Mouse (Mus musculus): ENCODE measurements around the gene Ptpn6.

Gene Ptpn6

DNA sequence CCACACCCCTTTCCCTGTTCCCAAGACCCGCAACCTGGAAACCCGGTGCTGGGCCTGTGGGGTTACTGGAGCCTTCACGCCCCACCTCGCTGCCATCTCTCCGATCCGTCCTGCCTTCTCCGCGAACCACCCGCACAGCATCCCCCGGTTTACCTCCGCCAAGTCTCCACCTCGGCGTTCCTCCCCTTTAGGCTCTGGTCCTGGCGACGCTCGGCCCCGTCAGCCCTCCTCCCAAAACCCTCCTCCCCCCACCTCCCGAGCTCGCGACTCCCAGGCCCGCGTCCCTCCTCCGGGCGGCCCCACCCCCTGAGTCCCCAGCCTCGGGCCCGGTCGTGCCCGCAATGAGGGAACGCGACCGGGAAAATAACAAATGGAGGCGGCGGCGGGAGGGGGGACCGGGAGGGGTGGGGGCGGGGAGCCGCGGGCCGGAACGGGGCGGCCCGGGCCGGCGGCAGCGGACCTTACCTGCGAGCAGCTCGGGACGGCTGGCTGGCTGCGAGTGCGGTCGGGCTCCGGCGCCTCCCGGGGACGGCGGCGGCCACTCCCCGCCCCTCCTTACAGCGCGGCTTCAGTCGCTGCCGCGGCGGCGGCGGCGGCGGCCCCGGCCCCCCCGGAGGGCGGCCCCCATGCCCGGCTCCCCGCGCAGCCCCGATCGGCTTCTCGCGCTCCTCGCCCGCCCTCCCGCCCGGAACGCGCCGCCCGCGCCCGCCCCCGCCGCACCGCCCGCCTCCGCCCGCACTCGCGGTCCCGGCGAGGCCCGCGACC lies 17.5 kb upstream of the Ptpn6 start, which contains the start of the genes Gm45234 and Atn1:
Gene Gm45234, minus strand, starts transcription at position 191 of the 765 bp plus-strand sequence.
Gene Atn1, minus strand, starts transcription at position 694 of the 765 bp plus-strand sequence.
- DNase-seq (ENCODE audit: low spot score), result peak; percentile 80

DNA sequence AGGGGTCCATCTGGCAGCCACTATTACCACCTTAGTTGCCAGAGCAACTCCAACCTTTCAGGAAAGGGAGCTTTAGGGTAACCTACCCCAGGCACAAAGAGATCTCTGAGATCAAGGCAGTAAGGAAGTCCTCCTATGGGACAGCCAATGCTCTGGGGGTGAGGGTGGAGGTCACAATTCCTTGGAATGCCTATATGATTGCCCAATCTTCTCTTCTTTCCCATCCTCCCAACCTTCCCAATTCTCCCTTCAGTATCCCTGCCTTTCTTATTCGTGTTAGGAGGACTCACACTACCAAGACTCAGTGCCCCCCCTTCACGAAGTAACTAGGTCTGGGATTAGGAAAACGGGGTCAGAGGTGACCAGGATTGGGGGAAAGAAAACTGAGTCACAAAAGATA lies 16.8 kb upstream of the Ptpn6 start:
- peak; percentile 16 for DNase-seq (ENCODE audit: low spot score)

- DNase-seq (ENCODE audit: low spot score), result no peak
Measured at GRCm38 (mm10) chr6:124753861-124754260, 15.3 kb upstream of the Ptpn6 start.

DNA sequence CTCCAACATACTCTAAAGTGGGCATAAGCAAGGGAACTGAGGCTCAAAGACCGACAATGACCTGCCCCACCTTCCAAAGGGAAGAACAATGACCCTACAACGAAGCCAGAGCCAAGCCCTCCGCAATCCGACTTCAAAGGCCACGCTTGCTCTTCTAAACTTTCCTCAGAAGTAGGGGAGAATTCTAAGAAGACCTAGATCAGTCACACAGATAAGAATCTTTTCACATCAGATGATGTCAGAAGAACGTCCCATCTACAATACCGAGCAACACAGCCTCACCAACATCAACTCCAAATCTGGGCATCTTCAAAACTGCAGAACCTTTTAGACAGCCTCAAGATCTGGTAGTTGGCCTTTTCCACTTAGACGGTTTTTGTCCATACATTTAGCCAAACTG lies 11.9 kb upstream of the Ptpn6 start:
- DNase-seq (ENCODE audit: low spot score), result no peak

DNA sequence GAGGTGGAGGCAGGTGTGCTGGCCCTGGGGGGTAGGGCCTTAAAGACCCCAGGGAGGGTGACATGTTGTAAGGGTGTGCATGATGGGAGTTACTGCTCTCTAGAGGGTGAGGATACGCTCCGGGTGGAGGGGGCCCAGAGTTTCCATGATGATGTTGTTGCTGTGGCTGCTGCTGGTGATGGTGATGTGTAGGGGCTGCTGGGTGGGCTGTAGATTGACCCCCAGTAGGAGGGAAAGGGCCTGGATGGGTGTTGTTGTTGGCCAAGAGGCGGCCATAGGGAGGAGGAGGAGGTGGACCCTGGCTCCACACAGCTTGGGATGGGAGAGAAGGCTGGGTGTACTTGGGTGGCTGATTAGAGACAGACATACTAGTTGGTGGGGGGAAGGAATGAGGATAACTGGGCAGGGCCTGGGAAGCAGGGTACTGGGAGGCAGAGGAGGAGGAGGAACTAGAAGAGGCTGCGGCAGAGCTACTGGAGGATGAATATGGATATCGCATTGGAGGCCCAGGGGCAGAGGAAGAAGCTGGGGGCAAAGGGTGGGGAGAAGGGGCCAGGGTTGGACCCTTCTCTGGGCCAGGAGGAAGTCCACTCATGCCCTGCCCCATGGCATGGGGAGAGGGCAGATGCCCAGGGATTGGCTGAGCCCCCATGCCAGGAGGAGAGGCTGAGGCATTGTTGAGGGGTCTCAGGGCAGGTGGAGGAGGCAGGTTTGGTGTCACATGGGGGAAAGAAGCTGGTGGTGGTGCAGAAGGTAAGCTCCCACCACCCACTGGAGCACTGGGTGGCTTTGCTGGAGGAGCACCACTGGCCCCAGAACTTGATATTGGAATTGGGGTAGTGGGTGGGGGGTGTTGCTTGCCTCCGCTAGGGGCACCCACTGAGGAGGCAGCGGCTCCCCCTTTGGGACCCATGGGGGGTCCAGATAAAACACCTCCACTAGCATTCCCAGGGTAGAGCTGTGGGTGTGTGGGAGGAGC lies 8.4 kb upstream of the Ptpn6 start:
- no peak for DNase-seq (ENCODE audit: low spot score)

GRCm38 (mm10) chr6:124746296-124746605 lies 7.7 kb upstream of the Ptpn6 start:
- no peak for DNase-seq (ENCODE audit: low spot score)

- DNase-seq (ENCODE audit: low spot score), result peak; percentile 49
Measured at GRCm38 (mm10) chr6:124745490-124746295, 7.2 kb upstream of the Ptpn6 start.

GRCm38 (mm10) chr6:124744755-124745321 lies 6.3 kb upstream of the Ptpn6 start:
- DNase-seq (ENCODE audit: low spot score), result no peak

DNA sequence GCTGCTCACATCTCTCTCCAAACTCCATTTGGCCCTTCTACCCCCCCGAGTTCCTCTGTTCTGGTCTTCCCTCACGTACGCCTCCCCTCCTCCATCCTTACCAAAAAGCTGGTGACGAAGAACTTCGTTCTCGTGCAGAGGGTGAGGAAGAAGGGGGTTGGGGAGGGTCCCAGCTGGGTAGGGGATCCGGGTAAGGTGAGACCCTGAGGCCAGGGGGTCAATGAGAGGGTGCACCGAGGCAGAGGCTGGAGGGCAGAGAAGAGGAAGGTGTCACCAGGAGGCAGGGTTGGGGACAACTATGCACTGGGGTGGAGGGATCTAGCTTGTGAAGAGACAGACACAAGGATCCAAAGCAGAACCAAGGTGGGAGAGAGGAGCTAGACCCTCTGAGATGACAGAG lies 5.1 kb upstream of the Ptpn6 start:
- DNase-seq (ENCODE audit: low spot score), result no peak

GRCm38 (mm10) chr6:124742839-124743514 lies 4.5 kb upstream of the Ptpn6 start:
- no peak for DNase-seq (ENCODE audit: low spot score)

DNA sequence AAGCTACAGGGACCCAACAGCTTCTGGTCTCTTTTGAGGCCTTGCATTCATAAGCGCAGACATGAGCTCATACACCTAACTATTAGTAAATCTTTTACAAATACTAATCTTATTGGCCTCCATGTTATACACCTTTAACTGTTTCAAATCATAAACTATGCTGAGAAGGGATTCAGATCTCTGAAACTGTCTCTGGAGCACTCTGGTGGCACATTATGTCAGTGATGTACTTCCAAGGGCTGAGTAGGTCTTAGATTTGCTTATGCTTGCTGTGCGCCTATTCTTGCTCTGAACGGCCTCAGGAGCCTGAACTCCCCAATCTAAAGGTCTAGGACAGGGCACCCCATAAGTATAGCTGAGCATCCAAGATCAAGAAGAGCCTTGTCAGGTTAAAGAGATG lies 3.3 kb upstream of the Ptpn6 start:
- DNase-seq (ENCODE audit: low spot score), result no peak

GRCm38 (mm10) chr6:124740888-124741761 lies 2.6 kb upstream of the Ptpn6 start, which contains the start of gene Grcc10:
TSS of gene Grcc10 (minus strand) at chr6:124741374.
- DNase-seq (ENCODE audit: low spot score), result peak; percentile 95

GRCm38 (mm10) chr6:124740211-124740887 lies 1.8 kb upstream of the Ptpn6 start:
- DNase-seq (ENCODE audit: low spot score), result peak; percentile 81

DNA sequence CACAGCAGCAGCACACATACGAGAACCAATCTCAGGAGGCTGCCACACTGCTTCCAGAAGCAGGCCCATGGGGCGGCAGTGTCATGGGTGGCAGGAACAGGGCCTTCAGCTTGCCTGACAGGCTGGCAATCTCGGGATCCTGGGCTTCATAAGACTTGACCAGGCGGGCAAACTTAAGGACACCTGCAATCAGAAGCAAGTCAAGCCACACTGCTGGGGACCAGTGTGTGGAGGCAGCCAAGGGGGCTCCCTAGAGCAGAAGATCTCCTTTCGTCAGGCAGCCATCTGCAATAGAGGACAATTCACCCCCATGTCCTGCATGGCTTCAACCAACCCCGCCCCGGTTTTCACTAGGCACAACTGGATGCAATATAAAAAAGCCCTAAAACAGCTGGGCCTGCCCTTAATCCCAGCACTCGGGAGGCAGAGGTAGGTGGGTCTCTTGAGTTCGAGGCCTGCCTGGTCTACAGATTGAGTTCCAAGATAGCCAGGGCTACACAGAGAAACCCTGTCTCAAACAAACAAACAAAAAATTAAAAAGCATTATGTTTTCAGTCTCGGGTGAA lies 800 bp upstream of the Ptpn6 start:
- peak; percentile 13 for DNase-seq (ENCODE audit: low spot score)

- DNase-seq (ENCODE audit: low spot score), result no peak
Measured at GRCm38 (mm10) chr6:124737040-124737439, 1.5 kb downstream of the Ptpn6 start.

DNA sequence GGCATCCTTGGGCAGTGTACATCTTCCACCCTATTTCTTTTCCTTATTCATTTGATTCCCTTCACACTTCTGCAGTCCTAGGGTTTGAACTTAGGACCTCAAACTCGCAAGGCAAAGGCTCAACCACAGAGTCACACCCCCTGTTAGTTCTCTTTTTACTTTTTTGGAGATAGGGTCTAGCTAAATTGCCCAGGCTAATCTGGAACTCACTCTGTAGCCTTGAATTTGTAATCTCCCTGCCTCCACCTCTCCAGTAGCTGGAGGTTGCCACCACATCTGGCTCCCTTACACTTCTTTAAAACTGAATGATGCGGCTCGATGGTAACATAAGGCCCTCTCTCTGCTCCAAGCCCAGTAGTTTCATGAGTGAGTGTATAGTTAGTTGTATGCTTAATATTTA lies 4.1 kb downstream of the Ptpn6 start:
- no peak for DNase-seq (ENCODE audit: low spot score)

- no peak for DNase-seq (ENCODE audit: low spot score)
Measured at GRCm38 (mm10) chr6:124732476-124733370, 5.8 kb downstream of the Ptpn6 start.

- no peak for DNase-seq (ENCODE audit: low spot score)
Measured at GRCm38 (mm10) chr6:124731038-124731437, 7.5 kb downstream of the Ptpn6 start.
